Mouse (Mus musculus): ENCODE results near the gene 4930452B06Rik. TPM values are rescaled to one million over a fixed set of nuclear protein-coding genes. Genes with fewer than 3 reads are reported as not detected.

The 4930452B06Rik gene
- polyA plus RNA-seq (2015; fragmentation: Nextera tagmentation; extraction: Ambion mirVana): 9.7 and 10.2 TPM in 2 replicates

- Histone ChIP-seq H3K4me1 (peaks cover 10% of the 10 kb centered on the region), H3K27me3 (no peaks in the 10 kb centered on the region), H3K4me2 (peak within 1 kb of the TSS; percentile 72), H3K4me3 (replicated peaks) (peak within 1 kb of the TSS; percentile 65), H3K36me3 (no peaks in the 10 kb centered on the region), H3K9me3 (replicated peaks) (no peaks in the 10 kb centered on the region), H3K27ac (peak within 1 kb of the TSS; percentile 57; the same call in 1 of the 2 replicates), H3K9ac (peak within 1 kb of the TSS; percentile 66)
- ATAC-seq (replicated peaks; ENCODE audit: low FRiP score): peak; percentile 99
- 2% methylated on average over 45 of the region's 45 CpGs for WGBS
Observed at GRCm38 (mm10) chr14:8665636-8666411, at the start of gene 4930452B06Rik. TSS of gene 4930452B06Rik (minus strand) at chr14:8666240.

GRCm38 (mm10) chr14:8712674-8713073, 46.6 kb upstream of the 4930452B06Rik start:
- Histone ChIP-seq H3K36me3 (no peaks in the 10 kb centered on the region), H3K9me3 (replicated peaks) (no peaks in the 10 kb centered on the region), H3K27ac (no peak overlapping the region), H3K27me3 (no peaks in the 10 kb centered on the region), H3K4me3 (replicated peaks) (no peak overlapping the region), H3K4me1 (no peaks in the 10 kb centered on the region), H3K4me2 (no peak overlapping the region), H3K9ac (no peak overlapping the region)
- WGBS: 92% methylated on average over 4 of the region's 4 CpGs
- ATAC-seq (replicated peaks; ENCODE audit: low FRiP score): no peak

- no peaks in the 10 kb centered on the region for H3K4me1 ChIP-seq
- H3K9me3 ChIP-seq (replicated peaks): no peaks in the 10 kb centered on the region
- no peaks in the 10 kb centered on the region for H3K36me3 ChIP-seq
- peak; percentile 67 for ATAC-seq (replicated peaks; ENCODE audit: low FRiP score)
- H3K4me3 ChIP-seq (replicated peaks): no peak overlapping the region
- no peak overlapping the region for H3K27ac ChIP-seq
- no peak overlapping the region for H3K9ac ChIP-seq
- no peak overlapping the region for H3K4me2 ChIP-seq
- WGBS: 3% methylated on average over 1 of the region's 1 CpGs
- H3K27me3 ChIP-seq: no peaks in the 10 kb centered on the region
Observed at GRCm38 (mm10) chr14:8689451-8689850, 23.4 kb upstream of the 4930452B06Rik start.

- Histone ChIP-seq H3K4me2 (no peak overlapping the region), H3K4me1 (no peaks in the 10 kb centered on the region), H3K9ac (no peak overlapping the region), H3K27me3 (no peaks in the 10 kb centered on the region), H3K9me3 (replicated peaks) (no peaks in the 10 kb centered on the region), H3K36me3 (no peaks in the 10 kb centered on the region), H3K4me3 (replicated peaks) (no peak overlapping the region), H3K27ac (no peak overlapping the region)
- WGBS: 74% methylated on average over 1 of the region's 1 CpGs
- ATAC-seq (replicated peaks; ENCODE audit: low FRiP score): no peak
Observed at GRCm38 (mm10) chr14:8688462-8688861, 22.4 kb upstream of the 4930452B06Rik start.

GRCm38 (mm10) chr14:8686185-8686584, 20.1 kb upstream of the 4930452B06Rik start:
- Histone ChIP-seq H3K4me3 (replicated peaks) (no peak overlapping the region), H3K4me2 (no peak overlapping the region), H3K27me3 (no peaks in the 10 kb centered on the region), H3K9ac (no peak overlapping the region), H3K36me3 (no peaks in the 10 kb centered on the region), H3K4me1 (no peaks in the 10 kb centered on the region), H3K9me3 (replicated peaks) (no peaks in the 10 kb centered on the region), H3K27ac (no peak overlapping the region)
- ATAC-seq (replicated peaks; ENCODE audit: low FRiP score): no peak
- 94% methylated on average over 1 of the region's 1 CpGs for WGBS

GRCm38 (mm10) chr14:8679896-8680295, 13.9 kb upstream of the 4930452B06Rik start:
- no peaks in the 10 kb centered on the region for H3K9me3 ChIP-seq (replicated peaks)
- WGBS: 89% methylated on average over 4 of the region's 4 CpGs
- H3K27ac ChIP-seq: no peak overlapping the region
- no peak; the same call in 1 of the 2 replicates for ATAC-seq (replicated peaks; ENCODE audit: low FRiP score)
- no peak overlapping the region for H3K9ac ChIP-seq
- H3K4me3 ChIP-seq (replicated peaks): no peak overlapping the region
- H3K4me2 ChIP-seq: no peak overlapping the region
- no peaks in the 10 kb centered on the region for H3K27me3 ChIP-seq
- no peaks in the 10 kb centered on the region for H3K36me3 ChIP-seq
- no peaks in the 10 kb centered on the region for H3K4me1 ChIP-seq

- Histone ChIP-seq H3K27me3 (no peaks in the 10 kb centered on the region), H3K4me2 (no peak overlapping the region), H3K36me3 (no peaks in the 10 kb centered on the region), H3K4me3 (replicated peaks) (no peak overlapping the region), H3K9ac (no peak overlapping the region), H3K9me3 (replicated peaks) (no peaks in the 10 kb centered on the region), H3K4me1 (peaks cover 2% of the 10 kb centered on the region), H3K27ac (no peak overlapping the region)
- ATAC-seq (replicated peaks; ENCODE audit: low FRiP score): no peak
Observed at GRCm38 (mm10) chr14:8660359-8660758, 5.7 kb downstream of the 4930452B06Rik start.

GRCm38 (mm10) chr14:8641650-8642279, 24.3 kb downstream of the 4930452B06Rik start:
- Histone ChIP-seq H3K9ac (no peak overlapping the region), H3K36me3 (no peaks in the 10 kb centered on the region), H3K9me3 (replicated peaks) (no peaks in the 10 kb centered on the region), H3K27me3 (no peaks in the 10 kb centered on the region), H3K4me3 (replicated peaks) (no peak overlapping the region), H3K4me2 (no peak overlapping the region), H3K27ac (peak overlapping the region; percentile 50), H3K4me1 (no peaks in the 10 kb centered on the region)
- WGBS: 59% methylated on average over 9 of the region's 9 CpGs
- ATAC-seq (replicated peaks; ENCODE audit: low FRiP score): peak; percentile 66; the same call in 1 of the 2 replicates

GRCm38 (mm10) chr14:8632211-8632610, 33.8 kb downstream of the 4930452B06Rik start:
- Histone ChIP-seq H3K9ac (no peak overlapping the region), H3K27me3 (no peaks in the 10 kb centered on the region), H3K27ac (no peak overlapping the region), H3K4me1 (no peaks in the 10 kb centered on the region), H3K4me3 (replicated peaks) (no peak overlapping the region), H3K4me2 (no peak overlapping the region), H3K36me3 (no peaks in the 10 kb centered on the region), H3K9me3 (replicated peaks) (no peaks in the 10 kb centered on the region)
- ATAC-seq (replicated peaks; ENCODE audit: low FRiP score): no peak
- WGBS: 83% methylated on average over 6 of the region's 6 CpGs

GRCm38 (mm10) chr14:8628406-8628805, 37.6 kb downstream of the 4930452B06Rik start:
- no peaks in the 10 kb centered on the region for H3K27me3 ChIP-seq
- no peaks in the 10 kb centered on the region for H3K4me1 ChIP-seq
- no peak overlapping the region for H3K27ac ChIP-seq
- 66% methylated on average over 5 of the region's 5 CpGs for WGBS
- H3K9me3 ChIP-seq (replicated peaks): no peaks in the 10 kb centered on the region
- no peak overlapping the region for H3K4me3 ChIP-seq (replicated peaks)
- H3K9ac ChIP-seq: no peak overlapping the region
- no peak for ATAC-seq (replicated peaks; ENCODE audit: low FRiP score)
- H3K4me2 ChIP-seq: no peak overlapping the region
- H3K36me3 ChIP-seq: 0 out of 2 replicates have a peak, but pooled peaks cover 3% of the 10 kb centered on the region

GRCm38 (mm10) chr14:8627481-8627880, 38.6 kb downstream of the 4930452B06Rik start:
- no peak overlapping the region for H3K9ac ChIP-seq
- no peak overlapping the region for H3K4me3 ChIP-seq (replicated peaks)
- no peak overlapping the region for H3K27ac ChIP-seq
- WGBS: 86% methylated on average over 4 of the region's 4 CpGs
- no peaks in the 10 kb centered on the region for H3K9me3 ChIP-seq (replicated peaks)
- ATAC-seq (replicated peaks; ENCODE audit: low FRiP score): no peak
- no peak overlapping the region for H3K4me2 ChIP-seq
- 0 out of 2 replicates have a peak, but pooled peaks cover 3% of the 10 kb centered on the region for H3K36me3 ChIP-seq
- H3K27me3 ChIP-seq: no peaks in the 10 kb centered on the region
- H3K4me1 ChIP-seq: no peaks in the 10 kb centered on the region

GRCm38 (mm10) chr14:8621164-8621563, 44.9 kb downstream of the 4930452B06Rik start:
- ATAC-seq (replicated peaks; ENCODE audit: low FRiP score): no peak
- Histone ChIP-seq H3K27ac (no peak overlapping the region), H3K9ac (no peak overlapping the region), H3K36me3 (0 out of 2 replicates have a peak, but pooled peaks cover 3% of the 10 kb centered on the region), H3K27me3 (no peaks in the 10 kb centered on the region), H3K9me3 (replicated peaks) (no peaks in the 10 kb centered on the region), H3K4me3 (replicated peaks) (no peak overlapping the region), H3K4me1 (0 out of 2 replicates have a peak, but pooled peaks cover 4% of the 10 kb centered on the region), H3K4me2 (no peak overlapping the region)
- 44% methylated on average over 6 of the region's 6 CpGs for WGBS

Measured in kidney, embryonic 15.5 days (tissue).